Mouse (Mus musculus) megakaryocyte, adult 5-6 weeks (primary cell): ENCODE results near the gene Olfr518. TPM values are rescaled to one million over a fixed set of nuclear protein-coding genes. Genes with fewer than 3 reads are reported as not detected.

Experiments used
- ATAC-seq: 2 replicates; pipeline ENCODE4 v1.8.0; 2016; ENCODE audit warnings: mild to moderate bottlenecking, inconsistent platforms; ENCODE audit not compliant: poor library complexity, severe bottlenecking
- total RNA-seq, 2 experiments: library from RNA; stranded (forward) in 1 of 2; stranded (reverse) in 1 of 2; fragments of 153-499, 151-499 nt in 1 of 2; fragments of 221-1000, 200-1000 nt in 1 of 2; gene quantifications; 2 replicates each; pipeline versions ENCODE4 v1.2.3 to v1.2.4; 2015 to 2017

The Olfr518 gene
- total RNA-seq (2015) (not detected in 2 replicates), total RNA-seq (2017) (not detected in 2 replicates)

- ATAC-seq = no peak
Observed at GRCm38 (mm10) chr7:108884906-108885305, at the start of gene Olfr518. Gene Olfr518 (minus strand): TSS chr7:108885006.

DNA sequence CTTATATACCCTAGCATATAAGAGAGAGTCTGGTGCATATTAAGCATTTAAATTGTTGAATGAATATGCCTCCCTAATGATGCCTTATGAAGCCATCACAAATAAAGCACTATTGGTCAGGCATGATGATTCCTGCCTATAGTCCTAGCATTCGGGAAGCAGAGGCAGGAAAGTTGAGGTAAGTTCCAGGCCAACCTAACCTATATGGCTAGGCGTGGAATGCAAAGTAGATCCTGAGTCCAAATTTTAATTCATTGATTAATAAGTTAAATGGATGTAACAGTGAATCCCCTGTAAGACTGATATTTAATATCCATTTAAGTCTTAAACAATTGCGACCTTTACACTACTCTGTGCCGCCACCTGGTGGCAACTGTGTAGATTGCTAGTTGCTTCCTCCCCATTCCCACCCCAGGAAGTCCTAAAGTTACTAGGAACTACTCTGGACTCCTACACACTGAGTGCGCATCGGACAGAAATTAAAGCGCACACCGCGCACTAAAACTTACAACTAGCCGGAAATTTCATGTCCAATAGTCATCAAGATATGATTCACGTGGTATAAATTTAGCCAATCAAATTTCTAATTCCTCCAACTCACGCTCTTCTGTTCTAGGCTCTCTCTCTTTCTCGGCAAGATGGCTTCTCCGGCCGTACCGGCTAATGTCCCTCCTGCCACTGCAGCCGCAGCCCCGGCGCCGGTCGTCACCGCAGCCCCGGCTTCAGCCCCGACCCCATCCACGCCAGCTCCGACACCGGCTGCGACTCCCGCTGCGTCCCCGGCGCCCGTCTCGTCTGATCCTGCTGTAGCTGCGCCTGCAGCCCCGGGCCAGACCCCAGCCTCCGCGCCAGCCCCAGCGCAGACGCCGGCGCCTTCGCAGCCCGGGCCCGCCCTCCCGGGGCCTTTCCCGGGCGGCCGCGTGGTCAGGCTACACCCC is 49.3 kb upstream of the Olfr518 start, which contains the start of gene Eif3f:
Gene Eif3f, plus strand, starts transcription at position 624 of the 938 bp plus-strand sequence.
- peak; percentile 92 for ATAC-seq

DNA sequence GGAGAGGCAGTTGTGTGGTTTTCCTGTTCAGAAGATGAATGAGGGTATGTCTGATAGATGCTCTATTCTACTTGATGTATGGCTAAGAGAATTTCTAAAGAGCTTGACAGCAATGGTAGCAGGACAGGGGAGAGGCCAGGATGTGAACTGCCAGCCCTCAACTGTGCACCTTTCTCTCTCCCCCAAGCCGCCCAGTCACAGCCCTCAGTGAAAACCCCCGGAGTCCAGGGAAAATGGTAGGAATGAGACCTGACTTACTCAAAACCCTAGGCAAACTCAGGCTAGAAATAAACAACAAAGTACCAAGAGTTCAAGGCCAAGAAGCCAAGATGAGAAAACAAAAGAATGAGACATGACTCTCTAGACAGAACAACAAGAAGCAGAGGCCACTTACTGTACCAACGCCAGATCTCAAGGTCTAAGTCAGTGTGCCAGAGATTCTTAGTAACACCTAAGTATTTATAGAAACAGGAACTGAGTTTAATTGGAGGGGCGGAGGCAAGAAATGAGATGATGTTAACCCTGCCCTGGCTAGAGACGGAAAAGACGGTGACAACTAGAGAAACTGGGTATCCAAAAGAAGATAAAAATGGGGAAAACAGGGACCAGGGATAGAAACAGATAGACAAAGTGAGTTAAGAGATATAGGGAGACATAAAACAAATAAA is 45.1 kb upstream of the Olfr518 start, which contains the start of gene Nlrp10:
Gene Nlrp10, minus strand, starts transcription at position 453 of the 668 bp plus-strand sequence.
- peak; percentile 38 for ATAC-seq

GRCm38 (mm10) chr7:108928280-108929188 is 43.7 kb upstream of the Olfr518 start:
- ATAC-seq = no peak

GRCm38 (mm10) chr7:108927043-108927442 is 42.2 kb upstream of the Olfr518 start:
- peak; percentile 53 for ATAC-seq

GRCm38 (mm10) chr7:108903969-108904368 is 19.2 kb upstream of the Olfr518 start:
- no peak for ATAC-seq

DNA sequence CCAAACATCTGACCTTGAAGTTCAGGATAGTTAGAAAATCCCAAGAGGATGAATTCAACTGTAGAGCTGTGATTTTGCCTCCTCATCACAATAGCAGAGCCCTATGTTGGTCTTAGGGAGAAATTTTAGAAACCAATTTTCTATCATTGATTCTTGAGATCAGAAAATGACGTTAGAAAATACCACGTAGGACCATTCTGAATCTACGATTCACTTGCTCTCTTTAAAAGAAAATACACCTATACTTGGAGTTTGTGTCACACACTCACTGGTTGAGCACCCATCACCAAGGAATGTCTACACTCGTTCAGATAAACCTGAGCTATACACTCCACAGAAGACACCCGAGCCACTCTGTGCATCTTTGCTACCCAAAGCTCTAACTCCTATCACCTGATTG is 9.5 kb upstream of the Olfr518 start, which contains the start of gene Olfr519:
Gene Olfr519, minus strand, starts transcription at position 101 of the 400 bp plus-strand sequence.
- ATAC-seq = no peak

DNA sequence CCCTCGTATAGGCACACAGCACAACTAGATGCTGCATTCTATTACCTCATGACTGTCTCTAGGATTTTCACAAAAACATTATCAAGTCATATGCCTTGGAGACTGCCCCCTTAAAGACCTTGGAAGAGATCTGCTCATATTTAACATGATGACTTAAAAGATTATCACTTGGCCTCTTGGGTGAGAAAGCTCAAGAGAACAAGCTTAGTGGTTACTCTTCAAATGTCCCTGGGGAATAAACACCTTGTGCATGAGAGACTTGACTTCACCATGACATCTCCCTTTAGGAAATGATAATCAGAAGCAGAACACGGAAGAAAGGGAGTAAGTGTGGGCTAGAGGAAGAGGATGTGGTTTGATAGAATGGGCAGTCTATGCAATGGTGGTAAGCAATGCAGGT is 12.5 kb downstream of the Olfr518 start, which contains the start of gene Olfr517:
Gene Olfr517, minus strand, starts transcription at position 101 of the 400 bp plus-strand sequence.
- ATAC-seq = no peak

DNA sequence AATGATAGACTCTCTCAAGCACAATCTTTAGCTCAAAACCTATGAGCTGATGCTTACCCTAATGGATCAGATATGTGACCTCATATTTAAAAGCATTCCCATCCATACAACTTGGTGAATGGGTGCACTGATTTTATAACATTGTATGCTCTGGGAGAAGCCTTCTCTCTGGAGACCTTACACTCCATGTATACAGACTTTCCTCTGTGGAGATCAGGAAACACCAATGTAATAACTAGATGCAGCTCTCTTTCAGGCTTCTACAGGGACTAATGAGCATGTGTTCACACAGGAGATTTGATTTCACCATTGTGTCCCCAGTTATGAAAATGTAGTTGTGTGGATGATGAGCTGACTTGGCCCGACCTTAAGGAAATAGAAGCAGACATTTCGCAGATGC is 34.4 kb downstream of the Olfr518 start, which contains the start of gene Olfr516:
Gene Olfr516, minus strand, starts transcription at position 101 of the 400 bp plus-strand sequence.
- no peak for ATAC-seq

Other genes with a start within 250 kb of the Olfr518 start
- gene Olfr509, start 233.1 kb downstream of the Olfr518 start, total RNA-seq (2015) = not detected in 2 replicates
- gene Olfr509, start 233.1 kb downstream of the Olfr518 start, total RNA-seq (2017) = not detected in 2 replicates
- not detected in 2 replicates for gene Olfr510, start 218.6 kb downstream of the Olfr518 start, total RNA-seq (2015)
- not detected in 2 replicates for gene Olfr510, start 218.6 kb downstream of the Olfr518 start, total RNA-seq (2017)
- gene Olfr512, start 171.7 kb downstream of the Olfr518 start, total RNA-seq (2015) = not detected in 2 replicates
- not detected in 2 replicates for gene Olfr512, start 171.7 kb downstream of the Olfr518 start, total RNA-seq (2017)
- gene Olfr513, start 134.0 kb downstream of the Olfr518 start, total RNA-seq (2015) = not detected in 2 replicates
- gene Olfr513, start 134.0 kb downstream of the Olfr518 start, total RNA-seq (2017) = not detected in 2 replicates
- gene Olfr514, start 59.0 kb downstream of the Olfr518 start, total RNA-seq (2015) = not detected in 2 replicates
- not detected in 2 replicates for gene Olfr514, start 59.0 kb downstream of the Olfr518 start, total RNA-seq (2017)
- gene Olfr516, start 34.5 kb downstream of the Olfr518 start, total RNA-seq (2015) = not detected in 2 replicates
- gene Olfr516, start 34.5 kb downstream of the Olfr518 start, total RNA-seq (2017) = not detected in 2 replicates
- not detected in 2 replicates for gene Olfr517, start 12.6 kb downstream of the Olfr518 start, total RNA-seq (2015)
- gene Olfr517, start 12.6 kb downstream of the Olfr518 start, total RNA-seq (2017) = not detected in 2 replicates
- not detected in 2 replicates for gene Olfr519, start 9.4 kb upstream of the Olfr518 start, total RNA-seq (2015)
- gene Olfr519, start 9.4 kb upstream of the Olfr518 start, total RNA-seq (2017) = not detected in 2 replicates
- gene Nlrp10, start 45.2 kb upstream of the Olfr518 start, total RNA-seq (2015) = 0.80 and 0.96 TPM in 2 replicates
- gene Nlrp10, start 45.2 kb upstream of the Olfr518 start, total RNA-seq (2017) = 0.53 and 1.6 TPM in 2 replicates
- gene Eif3f, start 49.4 kb upstream of the Olfr518 start, total RNA-seq (2015) = 208 and 215 TPM in 2 replicates
- gene Eif3f, start 49.4 kb upstream of the Olfr518 start, total RNA-seq (2017) = 65.0 and 75.5 TPM in 2 replicates
- gene Tub, start 65.3 kb upstream of the Olfr518 start, total RNA-seq (2015) = not detected in 2 replicates
- gene Tub, start 65.3 kb upstream of the Olfr518 start, total RNA-seq (2017) = not detected in 2 replicates
- 0.05 TPM in 1 of 2 replicates, not detected in the other for gene Ric3, start 198.3 kb upstream of the Olfr518 start, total RNA-seq (2015)
- 0.08 and 0.33 TPM in 2 replicates for gene Ric3, start 198.3 kb upstream of the Olfr518 start, total RNA-seq (2017)